In the genomic region with DNA sequence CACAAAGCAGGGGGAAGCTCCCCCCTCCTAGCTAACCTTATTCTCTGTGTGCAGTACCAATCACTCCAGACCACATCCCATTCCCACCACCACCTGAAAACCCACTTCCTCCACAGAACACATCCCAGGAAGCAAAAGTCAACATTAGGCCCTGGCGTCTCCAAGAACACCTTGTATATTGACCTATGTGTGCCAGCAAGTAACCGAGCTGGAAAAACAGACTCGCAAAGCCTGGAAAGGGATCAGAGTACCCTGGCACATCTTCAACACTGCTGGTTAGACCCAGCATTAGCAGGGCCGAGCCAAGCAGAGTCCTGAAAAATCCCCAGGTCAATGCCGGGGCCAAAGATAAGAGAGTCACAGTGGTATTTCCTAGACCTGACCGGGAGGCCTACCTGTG, we compare ENCODE assay signal across 15 mouse cellular contexts. TPM values are rescaled to one million over a fixed set of nuclear protein-coding genes. Genes with fewer than 3 reads are reported as not detected.
DNase-seq lines count a peak whose midpoint lies in the region; ATAC-seq and TF ChIP-seq lines count a peak whose summit lies in the region.
"Had no signal": no experiment of that assay in that cellular context is flagged by ENCODE, and none has a peak within 500 bp of the region (broad histone marks: within the 10 kb centered on the region; RNA-seq: fewer than 3 reads in every experiment).

No protein-coding gene starts in this region.

- ATAC-seq in liver, embryonic 12.5 days: no peak
- 0 out of 2 replicates have a peak, but pooled peaks have one; percentile 6 for ATAC-seq in common myeloid progenitor, adult 5-6 weeks (replicated peaks; ENCODE audit: low read depth, poor library complexity, severe bottlenecking)
- ATAC-seq in CD4-positive, CD25-positive, alpha-beta regulatory T cell, adult 4 months: no peak
- no peak for ATAC-seq in midbrain, embryonic 16.5 days
- ATAC-seq: forebrain, embryonic 14.5 days; hindbrain, embryonic 16.5 days had no signal

- no peak overlapping the region for H3K4me2 ChIP-seq in liver, embryonic 12.5 days
- H3K4me2 ChIP-seq in midbrain, embryonic 16.5 days (ENCODE audit: low read length): no peak overlapping the region
- H3K4me2 ChIP-seq: midbrain, embryonic 12.5 days had no signal

- TF ChIP-seq POLR2A in liver, adult 2 months (IDR thresholded peaks at IDR 0.05; ENCODE audit: extremely low read depth, insufficient read depth, low read length): no peak

- H3K36me3 ChIP-seq in liver, adult 2 months (ENCODE audit: control insufficient read depth, insufficient read depth, low read length): no peaks in the 10 kb centered on the region
- no peaks in the 10 kb centered on the region for H3K36me3 ChIP-seq in liver, embryonic 12.5 days
- no peaks in the 10 kb centered on the region for H3K36me3 ChIP-seq in midbrain, embryonic 16.5 days (ENCODE audit: control insufficient read depth, insufficient read depth, low read length)
- H3K36me3 ChIP-seq: midbrain, embryonic 12.5 days had no signal

- no peak for TF ChIP-seq CTCF in liver, adult 2 months (IDR thresholded peaks at IDR 0.05; ENCODE audit: low read depth, low read length)

- peak; percentile 45 to 53 for DNase-seq in cerebellum, adult 18-20 months
- no peak for DNase-seq in cerebellum, postnatal 4 days (ENCODE audit: low spot score in 2 of 2)
- DNase-seq in liver, adult 2 months (ENCODE audit: extremely low read depth, low read depth, low spot score): peak; percentile 98
- DNase-seq in lung, postnatal 36 days: peak; percentile 59
- DNase-seq: adrenal gland, postnatal 14 days; heart, adult 11 months; spleen, adult 18-20 months had no signal

- H3K79me2 ChIP-seq in liver, adult 2 months (ENCODE audit: control insufficient read depth, insufficient read depth, low read length): peaks cover 47% of the 10 kb centered on the region

- H3K4me1 ChIP-seq in liver, adult 2 months (ENCODE audit: control insufficient read depth, insufficient read depth, low read length): peaks cover 34% of the 10 kb centered on the region
- peaks cover 44% of the 10 kb centered on the region for H3K4me1 ChIP-seq in liver, embryonic 12.5 days
- H3K4me1 ChIP-seq in midbrain, embryonic 16.5 days (ENCODE audit: control insufficient read depth, insufficient read depth, low read length): peaks cover 14% of the 10 kb centered on the region

- no peaks in the 10 kb centered on the region for H3K9me3 ChIP-seq in liver, embryonic 12.5 days (replicated peaks)
- no peaks in the 10 kb centered on the region for H3K9me3 ChIP-seq in midbrain, embryonic 16.5 days (replicated peaks; ENCODE audit: control insufficient read depth, low read length, poor library complexity, severe bottlenecking)
- H3K9me3 ChIP-seq: midbrain, embryonic 12.5 days had no signal

- no peak overlapping the region for H3K4me3 ChIP-seq in liver, adult 2 months (ENCODE audit: insufficient read depth, low read depth, low read length)
- H3K4me3 ChIP-seq in liver, embryonic 12.5 days: no peak overlapping the region
- no peak overlapping the region for H3K4me3 ChIP-seq in midbrain, embryonic 16.5 days (ENCODE audit: low read depth, low read length)
- H3K4me3 ChIP-seq: midbrain, embryonic 12.5 days had no signal

- peak overlapping the region; percentile 22; the same call in 1 of the 2 replicates for H3K9ac ChIP-seq in liver, adult 2 months (ENCODE audit: low read depth, low read length)
- no peak overlapping the region for H3K9ac ChIP-seq in liver, embryonic 12.5 days
- H3K9ac ChIP-seq in midbrain, embryonic 16.5 days (ENCODE audit: low read depth, low read length): no peak overlapping the region
- H3K9ac ChIP-seq: liver, embryonic 14.5 days; midbrain, embryonic 12.5 days had no signal

- H3K27ac ChIP-seq in liver, adult 2 months (replicated peaks; ENCODE audit: insufficient read depth, low read depth, low read length): peak overlapping the region; percentile 79
- H3K27ac ChIP-seq in liver, embryonic 12.5 days: no peak overlapping the region
- H3K27ac ChIP-seq in midbrain, embryonic 16.5 days (ENCODE audit: low read length): no peak overlapping the region
- H3K27ac ChIP-seq: liver, embryonic 14.5 days; midbrain, embryonic 12.5 days had no signal

- no peaks in the 10 kb centered on the region for H3K27me3 ChIP-seq in liver, adult 2 months (ENCODE audit: control insufficient read depth, insufficient read depth, low read length)
- H3K27me3 ChIP-seq in liver, embryonic 12.5 days (replicated peaks): no peaks in the 10 kb centered on the region
- no peaks in the 10 kb centered on the region for H3K27me3 ChIP-seq in midbrain, embryonic 16.5 days (ENCODE audit: control insufficient read depth, insufficient read depth, low read depth, low read length)
- H3K27me3 ChIP-seq: midbrain, embryonic 12.5 days had no signal

- WGBS in liver, adult 2 months: 19% methylated on average over 6 of the region's 6 CpGs
- WGBS in liver, embryonic 12.5 days (ENCODE audit: insufficient replicate concordance): 75% methylated on average over 6 of the region's 6 CpGs
- WGBS in midbrain, embryonic 16.5 days: 90% methylated on average over 6 of the region's 6 CpGs

RNA-seq across cellular contexts. Expression of gene Ptprj, which starts 58.0 kb away (rescaled TPM):
- total RNA-seq in liver, adult 2 months (2014; rRNA removed): 35.2 and 43.3 TPM in 2 replicates
- 12.1 and 14.0 TPM in 2 replicates for polyA plus RNA-seq in liver, adult 2 months (2012; rRNA removed)
- polyA plus RNA-seq in liver, embryonic 12.5 days (2016; fragmentation: Nextera tagmentation; extraction: Ambion mirVana): 3.0 and 3.7 TPM in 2 replicates
- total RNA-seq in common myeloid progenitor, adult 5-6 weeks (2017): 19.4 and 22.7 TPM in 2 replicates
- polyA plus RNA-seq in CD4-positive, CD25-positive, alpha-beta regulatory T cell, adult 4 months (2017; shearing (Covaris generic)): 1 to 10 TPM; 5.2 to 7.0 TPM
- 5.4 and 5.9 TPM in 2 replicates for polyA plus RNA-seq in midbrain, embryonic 16.5 days (2015; fragmentation: Nextera tagmentation; extraction: Ambion mirVana)

Comparison
In these comparisons a context has a peak if more than half of its experiments do, and no peak if none do; other contexts are left out.
1. DNase-seq: peak in cerebellum, adult 18-20 months (2 of 2), liver, adult 2 months (single experiment) and lung, postnatal 36 days (single experiment); none in cerebellum, postnatal 4 days (0 of 2).